Mouse (Mus musculus): ENCODE results near the gene Gm9573.

The Gm9573 gene

DNA sequence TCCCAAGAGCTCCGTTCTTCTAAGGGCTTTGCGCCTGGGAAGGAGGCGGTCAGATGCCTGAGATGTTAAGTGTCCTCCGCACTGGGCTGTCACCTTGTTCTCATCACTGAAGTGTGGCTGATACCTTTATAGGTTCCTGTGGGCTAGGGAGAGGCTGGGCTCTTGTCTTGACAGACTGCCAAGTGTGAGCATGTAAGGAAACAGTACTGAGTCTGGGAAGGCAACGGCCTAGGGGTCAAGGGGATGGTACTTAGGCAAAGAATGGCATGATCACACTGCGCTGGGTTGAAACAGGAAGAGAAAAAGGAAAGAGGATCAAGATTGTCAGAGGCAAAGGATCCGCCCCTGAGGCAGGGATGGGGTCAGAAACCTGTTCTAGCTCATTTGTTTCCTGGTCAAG, at the start of gene Gm9573:
TSS of gene Gm9573 (minus strand) at position 101 of the 400 bp plus-strand sequence.
- in situ Hi-C loops (cut with MboI, MseI): no loop called here

DNA sequence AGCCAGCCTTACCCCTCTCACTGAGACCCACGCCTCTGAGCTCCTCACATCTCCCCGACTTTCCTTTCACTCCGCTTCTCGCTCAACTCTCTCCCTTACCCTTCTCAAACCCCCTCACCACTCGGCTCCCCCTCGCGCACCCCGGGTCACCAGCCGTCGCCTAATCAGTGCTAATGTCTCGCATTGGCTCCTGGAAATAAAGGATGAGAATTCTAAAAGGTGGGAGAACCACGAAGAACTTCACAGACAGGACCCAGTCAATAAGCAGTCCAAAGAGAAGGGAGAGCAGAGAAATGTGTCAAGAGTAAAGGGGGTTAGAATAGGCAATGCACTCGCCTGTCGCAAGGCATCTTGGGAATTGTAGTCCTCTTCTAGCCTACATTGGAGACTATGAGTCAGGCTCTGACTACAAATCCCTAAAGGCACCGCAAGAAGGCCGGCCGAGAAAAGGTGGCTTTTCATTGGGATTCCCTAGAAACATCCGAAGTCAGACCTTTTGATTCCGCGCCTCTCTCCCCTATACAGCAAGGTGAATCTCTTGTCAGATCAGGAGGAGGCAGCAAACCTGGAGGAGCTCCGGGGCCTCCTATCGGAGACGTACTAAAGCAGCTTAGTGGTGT, 47.1 kb upstream of the Gm9573 start, which contains the start of gene Gtf2h4:
TSS of gene Gtf2h4 (minus strand) at position 324 of the 620 bp plus-strand sequence.
- in situ Hi-C loops (cut with MboI, MseI): no loop called here

DNA sequence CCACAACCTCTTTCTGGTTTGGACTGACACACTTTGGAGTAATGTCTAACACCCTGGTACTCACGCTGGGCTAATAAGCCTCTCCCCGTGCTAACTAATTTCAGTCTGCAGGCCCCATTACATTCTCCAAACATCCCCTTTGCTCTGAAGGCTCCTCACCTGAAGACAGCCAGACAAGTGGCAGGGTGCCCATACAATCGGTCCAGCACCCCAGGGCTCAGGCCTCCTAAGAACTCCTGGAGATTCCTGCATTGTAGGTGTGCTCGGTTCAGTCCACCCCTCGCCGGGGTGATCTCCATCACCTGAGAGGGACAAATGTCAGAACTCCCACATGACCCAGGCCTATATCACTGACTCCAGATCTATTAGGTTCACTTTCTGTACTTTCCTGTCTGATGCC, 46.1 kb upstream of the Gm9573 start:
- in situ Hi-C loops (cut with MboI, MseI): no loop called here

DNA sequence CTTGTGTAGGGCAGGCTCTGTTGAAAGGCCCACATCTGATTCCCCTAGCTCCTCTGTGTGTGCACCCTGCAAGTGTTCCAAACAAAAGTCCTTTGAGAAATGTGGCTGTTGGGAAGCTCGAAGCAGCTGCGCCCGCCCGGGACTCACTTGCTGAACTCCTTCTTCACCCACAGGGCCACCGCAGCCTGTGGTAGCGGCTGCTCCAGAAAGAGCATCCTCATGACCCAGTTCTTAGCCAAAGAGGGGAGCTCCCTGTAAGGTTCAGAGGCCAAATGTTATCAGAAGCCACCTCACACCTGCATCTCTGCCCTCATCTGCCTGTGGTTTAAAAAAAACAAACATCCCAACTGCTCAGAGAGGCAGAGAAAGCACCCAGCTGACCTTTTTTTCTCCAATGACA, 45.4 kb upstream of the Gm9573 start:
- in situ Hi-C loops (cut with MboI, MseI): no loop called here

DNA sequence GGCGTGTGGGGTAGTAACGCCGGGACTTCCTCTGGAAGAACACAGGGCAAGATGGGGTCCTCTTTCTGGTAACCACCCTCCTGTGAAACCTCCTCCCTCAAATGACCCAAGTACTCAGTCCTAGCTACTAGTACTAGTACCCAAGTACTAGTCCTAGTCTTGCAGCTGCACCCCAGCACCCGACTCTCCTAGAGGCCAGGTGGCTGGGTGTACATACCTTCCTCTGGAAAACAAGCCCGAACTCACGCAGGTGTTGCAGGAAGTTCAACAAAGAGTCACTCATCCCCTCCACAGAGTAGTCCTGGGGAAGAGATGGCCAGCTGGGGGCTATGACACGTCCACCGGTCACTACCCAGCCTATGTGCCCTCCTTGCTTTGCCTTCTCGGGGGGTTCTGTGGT, 43.3 kb upstream of the Gm9573 start:
- in situ Hi-C loops (cut with MboI, MseI): no loop called here

DNA sequence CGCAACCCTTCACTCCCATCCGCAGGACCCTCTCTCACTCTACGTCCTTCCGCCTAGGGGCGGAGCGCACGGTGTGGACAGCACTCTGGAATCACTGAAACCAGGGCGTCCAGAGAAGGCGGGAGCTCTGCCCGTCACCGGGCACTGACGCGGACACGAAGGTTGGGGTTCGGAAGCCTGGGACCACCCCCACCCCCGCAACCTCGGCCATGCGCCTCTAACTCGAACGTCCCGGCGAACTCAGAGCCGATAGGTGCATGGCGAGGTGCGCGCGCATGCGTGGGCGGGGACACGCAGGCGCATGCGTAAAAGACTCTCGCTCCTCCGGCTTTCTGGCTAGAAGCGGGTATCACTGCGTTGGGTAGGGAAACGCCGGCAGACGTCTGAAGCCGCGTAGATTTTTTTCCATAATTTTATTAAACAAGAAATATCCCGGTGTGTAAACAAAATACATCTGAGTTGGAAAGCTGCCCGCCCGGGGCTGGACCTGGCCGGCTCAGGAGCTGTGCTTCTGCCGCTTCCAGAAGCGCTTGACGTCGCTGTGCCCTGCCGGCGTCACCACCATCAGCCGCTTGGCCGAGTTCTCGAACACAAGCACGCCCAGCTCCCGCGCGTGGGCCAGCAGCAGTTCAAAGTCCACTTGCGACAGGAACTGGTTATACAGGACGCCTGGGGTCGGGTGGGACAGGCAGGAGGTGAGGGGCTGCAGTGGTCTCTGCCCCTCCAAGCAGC, 41.1 kb upstream of the Gm9573 start, which contains the start of gene Vars2:
TSS of gene Vars2 (minus strand) at position 259 of the 732 bp plus-strand sequence.
- in situ Hi-C loops (cut with MboI, MseI): no loop called here

DNA sequence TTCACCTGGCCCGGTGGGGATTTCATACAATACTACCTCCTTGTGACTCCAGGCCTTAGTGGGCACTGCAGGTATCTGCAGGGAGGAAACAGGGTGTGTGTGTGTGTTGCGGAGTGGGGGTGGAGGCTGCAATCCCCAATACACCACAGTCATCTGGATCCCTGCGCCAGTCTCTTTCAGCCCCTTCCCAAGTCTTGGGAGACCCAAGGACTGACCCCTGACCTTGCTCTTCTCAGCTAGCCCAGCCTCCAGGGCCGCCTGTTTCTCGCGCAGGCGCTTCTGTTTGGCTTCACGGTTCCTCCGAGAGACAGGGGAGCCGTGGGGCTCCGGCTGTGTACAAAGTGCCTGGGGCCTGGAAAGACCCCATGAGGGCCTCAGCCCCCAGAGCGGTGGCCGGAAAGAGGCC, 40.4 kb upstream of the Gm9573 start:
- in situ Hi-C loops (cut with MboI, MseI): no loop called here

DNA sequence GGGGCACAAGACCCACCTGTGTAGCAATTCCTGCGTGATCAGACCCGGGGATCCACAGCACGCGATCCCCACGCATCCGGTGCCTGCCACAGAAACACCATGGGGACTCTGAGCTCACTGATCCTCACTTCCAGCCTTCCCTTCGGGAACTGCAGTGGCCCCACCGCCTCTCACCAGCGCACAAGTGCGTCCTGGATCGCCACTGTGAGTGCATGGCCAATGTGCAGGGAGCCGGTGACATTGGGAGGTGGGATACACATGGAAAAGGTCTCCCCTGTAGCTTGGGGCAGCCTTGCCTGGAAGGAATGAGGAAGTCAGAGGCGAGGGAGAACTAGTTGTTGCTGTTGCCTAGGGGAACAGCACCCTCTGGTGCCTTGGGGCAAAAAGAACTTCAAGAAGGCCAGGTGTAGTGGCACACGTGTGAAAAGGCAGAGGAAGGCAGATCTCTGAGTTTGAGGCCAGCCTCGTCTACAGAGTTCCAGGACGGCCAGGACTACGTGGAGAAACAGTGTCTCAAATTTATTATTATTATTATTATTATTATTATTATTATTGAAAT, 39.6 kb upstream of the Gm9573 start:
- in situ Hi-C loops (cut with MboI, MseI): no loop called here

DNA sequence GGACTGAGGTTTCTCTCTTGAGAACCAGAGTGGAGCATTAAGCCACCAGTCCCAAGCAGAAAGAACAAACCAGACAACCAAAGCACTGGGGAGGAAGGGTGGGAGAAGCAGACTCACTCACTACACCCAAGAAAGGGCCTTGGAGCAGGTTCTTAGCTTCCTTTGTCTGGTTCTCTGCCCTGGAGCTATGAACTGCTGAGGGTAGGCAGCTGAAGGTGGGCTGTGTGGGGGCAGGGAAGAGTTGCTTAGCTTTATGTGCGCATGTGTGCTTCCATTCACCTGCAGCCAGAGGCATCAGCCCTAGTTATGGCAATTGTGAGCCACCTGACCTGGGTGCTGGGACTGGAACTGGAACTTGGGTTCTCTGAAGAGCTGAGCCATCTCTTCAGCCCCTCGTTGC, 26.6 kb upstream of the Gm9573 start:
- in situ Hi-C loops (cut with MboI, MseI): no loop called here

DNA sequence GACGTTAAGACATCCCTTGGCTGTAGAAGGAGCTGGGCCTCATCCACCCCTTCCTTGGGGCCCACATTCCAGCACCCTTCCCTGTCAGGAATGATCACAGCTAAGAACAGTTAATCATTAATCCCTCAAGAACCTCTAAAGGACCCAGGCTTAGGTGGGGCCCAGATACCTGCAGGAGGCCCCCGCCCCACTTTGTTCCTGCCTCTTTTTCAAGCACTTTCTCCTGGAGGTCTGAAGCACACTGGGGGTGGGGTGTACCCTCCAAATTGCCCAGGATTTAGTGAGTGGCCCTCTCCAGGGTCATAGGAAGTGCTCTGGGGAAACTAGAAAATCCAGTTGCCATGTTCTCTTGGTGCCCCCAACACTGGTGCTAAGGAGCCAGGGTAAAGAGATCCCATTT, 23.0 kb upstream of the Gm9573 start:
- in situ Hi-C loops (cut with MboI, MseI): no loop called here

DNA sequence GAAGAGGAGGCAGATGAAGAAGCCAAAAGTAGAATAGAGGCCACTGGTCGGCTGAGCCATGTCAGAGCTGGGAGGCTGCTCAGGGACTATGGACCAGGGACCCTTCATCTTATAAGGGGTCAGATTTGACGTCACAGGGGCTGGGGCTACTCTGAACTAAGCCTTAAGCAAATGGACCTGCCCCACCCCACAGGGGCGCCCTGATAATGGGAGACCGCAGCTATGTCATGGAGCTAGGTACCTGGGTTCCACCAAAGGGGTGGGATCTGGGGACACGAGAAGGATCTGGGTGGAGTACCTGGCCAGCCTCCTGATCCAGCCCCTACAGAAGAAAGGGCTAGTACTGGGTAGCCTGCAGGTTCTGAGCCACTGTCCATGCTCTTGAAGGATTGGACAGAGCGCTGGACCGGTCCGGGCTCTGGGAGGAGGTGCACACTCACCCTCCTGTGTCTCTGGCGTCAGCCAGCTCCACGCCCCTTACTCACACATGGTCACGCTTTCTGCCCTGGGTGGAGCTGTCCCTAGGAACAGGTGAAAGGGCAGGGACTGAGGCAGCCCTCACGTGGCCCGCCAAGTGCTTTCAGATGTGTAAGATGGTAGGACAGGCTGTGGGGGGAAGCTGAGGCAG, 17.3 kb upstream of the Gm9573 start, which contains the start of gene Mucl3:
TSS of gene Mucl3 (minus strand) at position 87 of the 628 bp plus-strand sequence.
- in situ Hi-C loops (cut with MboI, MseI): no loop called here

DNA sequence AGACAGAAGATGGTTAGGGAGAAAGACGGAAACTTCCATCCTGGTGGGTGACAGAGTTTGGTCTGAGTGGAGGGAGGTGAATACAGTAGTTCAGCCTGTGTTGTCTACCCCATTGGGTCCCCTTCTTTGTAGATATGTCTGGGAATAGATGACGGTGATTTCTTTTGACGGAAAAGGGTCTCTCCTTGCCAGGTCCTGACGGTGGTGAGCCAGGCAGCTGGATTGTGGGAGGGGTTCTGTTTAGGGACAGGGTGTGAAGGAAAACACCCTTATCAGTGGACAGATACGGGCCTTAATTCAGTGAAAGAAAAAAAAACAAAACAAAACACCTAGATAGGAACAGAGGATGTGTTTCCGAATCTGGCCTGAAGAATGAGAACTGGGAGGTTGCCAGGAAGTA, 12.9 kb upstream of the Gm9573 start:
- in situ Hi-C loops (cut with MboI, MseI): loop anchor here (5.0 kb wide), 1 partner anchor 83 kb away; no protein-coding TSS in a partner anchor

DNA sequence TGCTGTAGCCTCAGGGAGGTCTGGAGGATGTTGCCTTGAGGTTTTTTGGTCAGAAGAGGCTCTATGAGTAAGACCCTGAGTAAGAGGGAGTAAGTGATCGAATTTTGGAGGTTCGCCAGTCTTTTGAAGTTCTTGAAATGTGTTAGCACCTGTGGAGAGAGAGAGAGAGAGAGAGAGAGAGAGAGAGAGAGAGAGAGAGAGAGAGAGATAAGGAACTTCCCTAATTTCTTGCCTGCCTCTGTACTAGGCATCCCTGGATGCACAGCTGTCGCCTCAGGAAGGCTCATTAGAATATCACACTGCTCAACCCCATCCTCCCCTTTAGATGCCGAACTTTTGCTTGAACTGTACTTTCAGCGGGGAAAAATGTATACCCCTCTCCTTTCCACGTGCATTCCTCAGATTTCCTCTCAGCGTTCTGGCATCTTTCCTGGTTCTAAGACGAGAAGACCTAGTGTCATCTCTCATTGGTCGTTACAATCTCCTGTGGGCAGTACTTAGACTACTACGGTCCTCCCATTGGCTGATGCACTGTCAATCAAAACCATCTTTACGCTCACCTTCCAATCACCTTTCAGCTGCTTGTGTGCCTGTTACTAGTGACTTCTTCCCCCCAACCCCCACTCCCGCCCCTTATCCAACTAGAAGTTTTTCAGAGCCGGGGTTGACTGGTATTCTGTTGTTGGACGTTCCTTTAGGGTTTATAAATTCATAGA, 12.2 kb upstream of the Gm9573 start:
- in situ Hi-C loops (cut with MboI, MseI): loop anchor here (5.0 kb wide), 1 partner anchor 84 kb away; no protein-coding TSS in a partner anchor

DNA sequence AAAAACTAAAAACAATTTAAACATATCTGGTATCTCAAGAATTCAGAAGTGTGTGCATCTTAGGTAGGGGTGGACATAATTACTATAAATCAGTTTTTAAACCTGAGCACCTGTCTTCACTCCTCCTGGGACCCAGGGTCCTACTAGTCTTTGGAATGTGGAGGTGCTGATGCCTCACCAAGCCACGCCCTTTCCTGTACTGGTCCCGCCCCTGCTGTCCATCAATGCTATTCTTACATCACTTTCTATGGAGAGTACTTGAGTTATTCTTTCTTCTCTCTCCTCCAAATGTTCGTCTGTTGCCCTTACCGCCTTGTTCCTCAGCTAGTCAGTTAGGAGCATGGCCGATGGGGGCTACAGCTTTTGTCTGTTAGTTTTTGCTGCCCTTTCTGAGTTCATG, 9.9 kb upstream of the Gm9573 start:
- in situ Hi-C loops (cut with MboI, MseI): loop anchor here (5.0 kb wide), 1 partner anchor 86 kb away; no protein-coding TSS in a partner anchor

DNA sequence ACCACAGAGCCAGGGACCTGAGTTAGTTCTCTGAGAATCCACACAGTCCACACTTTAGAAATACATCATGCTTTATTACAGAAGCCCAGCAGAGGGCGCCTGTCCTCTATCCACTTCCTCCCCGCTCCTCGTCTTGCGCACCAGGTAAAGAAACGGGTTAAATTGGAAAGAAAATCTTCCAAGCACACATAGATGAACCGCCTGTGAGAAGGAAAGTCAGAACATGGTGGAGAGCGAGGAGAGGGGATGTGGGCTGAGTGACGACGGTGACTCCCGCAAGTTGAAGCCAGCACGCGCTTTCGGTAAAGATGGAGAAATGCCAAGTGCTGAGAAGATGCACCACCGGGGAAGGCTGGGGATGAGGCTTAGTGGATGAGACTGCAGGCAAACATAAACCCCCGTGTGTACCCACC, 9.3 kb upstream of the Gm9573 start:
- in situ Hi-C loops (cut with MboI, MseI): loop anchor here (5.0 kb wide), 1 partner anchor 87 kb away; no protein-coding TSS in a partner anchor

DNA sequence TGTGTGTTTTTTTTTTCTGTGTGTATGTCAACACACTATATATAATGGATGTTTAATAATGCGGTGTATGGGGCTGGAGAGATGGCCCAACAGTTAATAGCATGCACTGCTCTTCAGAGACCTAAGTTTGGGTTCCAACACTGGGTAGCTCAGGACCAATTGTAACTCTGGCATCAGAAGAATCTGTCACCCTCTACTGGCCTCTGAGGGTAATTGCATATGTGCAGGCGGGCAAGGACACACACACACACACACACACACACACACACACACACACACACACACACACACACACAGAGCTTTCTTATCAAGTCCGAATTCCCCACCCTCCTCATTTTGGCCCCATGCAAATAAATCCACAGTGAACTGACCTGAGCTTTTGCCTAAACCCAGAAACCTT, 8.8 kb upstream of the Gm9573 start:
- in situ Hi-C loops (cut with MboI, MseI): loop anchor here (5.0 kb wide), 1 partner anchor 87 kb away; no protein-coding TSS in a partner anchor

DNA sequence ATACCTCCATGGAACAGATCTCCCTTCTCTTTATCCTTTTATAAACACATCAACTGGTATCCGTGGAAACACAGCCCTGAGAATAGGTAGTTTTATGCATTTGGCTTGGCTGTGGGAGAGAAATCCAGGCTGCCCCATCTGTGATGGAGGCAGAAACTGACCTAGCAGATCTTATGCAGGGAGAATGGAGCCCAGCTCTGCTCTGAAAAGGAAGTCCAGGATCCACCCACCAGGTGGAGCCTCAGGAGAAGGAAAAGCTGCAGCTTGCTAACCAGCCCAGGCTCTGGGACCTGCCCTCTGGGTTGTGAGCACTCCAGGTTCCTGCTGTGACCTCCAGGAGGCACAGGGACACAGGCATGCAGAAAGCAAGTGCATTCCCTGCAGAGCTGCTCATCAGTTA, 7.6 kb upstream of the Gm9573 start:
- in situ Hi-C loops (cut with MboI, MseI): no loop called here

DNA sequence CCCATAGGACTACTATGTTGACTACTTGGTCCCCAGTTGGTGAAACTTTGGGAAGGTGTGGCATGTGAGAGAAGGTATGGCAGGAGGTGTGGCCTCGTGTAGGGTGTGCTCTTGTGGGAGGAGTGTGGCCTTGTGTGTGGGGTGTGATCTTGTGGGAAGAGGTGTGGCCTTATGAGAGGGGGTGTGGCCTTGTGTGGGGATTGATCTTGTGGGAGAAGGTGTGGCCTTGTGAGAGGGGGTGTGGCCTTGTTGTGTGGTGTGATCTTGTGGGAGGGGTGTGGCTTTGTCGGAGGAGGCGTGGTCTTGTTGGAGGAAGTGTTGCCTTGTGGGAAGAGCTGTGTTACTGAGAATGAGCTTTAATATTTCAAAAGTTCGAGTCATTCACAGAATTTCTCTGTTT, 9.3 kb downstream of the Gm9573 start:
- in situ Hi-C loops (cut with MboI, MseI): loop anchor here (5.0 kb wide), 1 partner anchor 80 kb away; no protein-coding TSS in a partner anchor

DNA sequence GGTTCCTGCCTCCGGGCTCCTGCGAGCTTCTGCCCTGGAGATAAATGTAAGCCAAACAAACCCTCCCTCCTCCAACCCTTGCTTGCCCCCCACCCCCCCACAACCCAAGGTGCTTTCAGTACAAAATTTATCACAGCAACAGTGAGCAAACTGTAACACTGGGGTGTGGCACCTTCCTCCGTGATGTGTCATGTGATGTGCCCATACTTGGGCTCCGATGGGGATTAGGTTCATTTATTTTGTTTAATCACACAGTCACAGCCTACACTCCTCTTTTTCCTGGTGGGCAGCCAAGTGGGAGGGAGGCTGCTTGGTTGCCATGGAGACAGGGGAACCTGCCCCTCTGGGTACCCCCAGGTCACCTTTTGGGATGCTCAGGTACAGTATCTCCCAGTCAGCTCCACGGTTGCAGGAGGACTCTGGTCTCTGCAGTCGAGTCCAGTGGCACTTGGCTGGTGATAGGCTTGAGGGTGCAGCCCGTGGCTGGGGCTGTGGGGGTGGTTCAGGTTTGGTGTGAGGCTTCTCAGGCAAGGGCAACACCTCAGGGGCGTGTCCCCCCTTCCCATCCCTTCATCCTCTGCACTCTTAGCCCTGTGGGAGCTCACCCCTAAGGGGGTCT, 24.6 kb downstream of the Gm9573 start:
- in situ Hi-C loops (cut with MboI, MseI): no loop called here

DNA sequence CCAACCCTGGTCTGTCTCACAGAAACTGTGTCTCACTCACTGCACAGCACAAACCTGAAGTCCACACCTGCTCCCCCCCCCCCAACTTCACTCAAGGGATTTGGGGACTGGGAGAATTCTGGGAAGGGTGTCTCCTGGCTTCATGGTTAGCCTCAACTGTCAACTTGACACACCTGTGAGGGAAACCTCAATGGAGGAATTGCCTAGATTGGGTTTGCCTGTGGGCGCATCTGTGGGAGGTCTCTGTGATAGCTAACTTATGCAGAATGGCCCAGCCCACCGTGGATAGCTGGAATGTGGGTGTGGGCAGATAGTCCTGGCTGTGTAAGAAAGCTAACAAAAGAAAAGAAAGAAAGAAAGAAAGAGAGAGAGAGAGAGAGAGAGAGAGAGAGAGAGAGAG, 25.2 kb downstream of the Gm9573 start, which contains the start of gene Sfta2:
TSS of gene Sfta2 (plus strand) at position 301 of the 400 bp plus-strand sequence.
- in situ Hi-C loops (cut with MboI, MseI): no loop called here

DNA sequence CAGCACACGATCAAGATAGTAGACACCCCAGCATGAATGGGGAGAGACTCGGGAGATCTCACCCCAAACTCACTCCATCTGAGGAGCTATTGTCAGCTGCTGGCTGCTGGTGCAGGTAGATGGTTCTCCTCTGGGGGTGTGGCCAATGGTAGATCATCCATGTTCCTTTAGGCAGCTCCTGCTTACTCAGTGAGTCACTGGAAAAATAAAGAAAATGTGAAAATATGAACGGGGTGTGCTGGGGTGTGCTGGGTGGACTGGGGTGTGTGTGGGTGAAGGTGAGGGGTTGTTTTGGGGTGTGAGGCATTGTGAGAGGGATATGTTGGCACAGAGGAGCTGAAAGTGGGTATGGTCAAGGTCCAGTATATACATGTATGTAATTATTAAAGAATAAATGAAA, 29.0 kb downstream of the Gm9573 start:
- in situ Hi-C loops (cut with MboI, MseI): no loop called here

All from regulatory T cell (primary cell).